Mouse (Mus musculus): ENCODE results near the gene Ica1.

The Ica1 gene

GRCm38 (mm10) chr6:8742449-8742848 is 35.8 kb downstream of the Ica1 start:
- peak; percentile 43 for DNase-seq (ENCODE audit: extremely low spot score)

- no peak for DNase-seq (ENCODE audit: extremely low spot score)
These were observed 36.6 kb downstream of the Ica1 start for GRCm38 (mm10) chr6:8741659-8742058.

DNA sequence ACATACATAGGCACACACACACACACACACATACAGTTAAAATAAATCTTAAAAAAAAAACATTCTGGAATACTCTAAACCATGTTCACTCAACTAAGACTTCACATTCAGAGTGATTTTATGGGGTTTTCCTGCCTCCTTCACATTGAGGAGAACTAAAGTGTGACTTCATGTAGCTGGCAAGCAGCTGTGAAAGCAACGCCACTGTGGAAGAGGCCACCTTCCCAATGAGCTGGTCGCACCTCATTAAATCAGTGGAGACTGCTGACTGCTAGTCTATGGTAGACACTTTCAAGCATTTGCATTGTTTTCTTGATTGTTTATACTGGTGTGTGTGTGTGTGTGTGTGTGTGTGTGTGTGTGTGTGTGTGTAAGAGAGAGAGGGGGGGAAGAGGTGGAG is 38.2 kb downstream of the Ica1 start:
- DNase-seq (ENCODE audit: extremely low spot score) = no peak

- DNase-seq (ENCODE audit: extremely low spot score) = no peak
These were observed 39.9 kb downstream of the Ica1 start for GRCm38 (mm10) chr6:8738396-8738795.

- no peak for DNase-seq (ENCODE audit: extremely low spot score)
These were observed 41.8 kb downstream of the Ica1 start for GRCm38 (mm10) chr6:8736493-8736820.

GRCm38 (mm10) chr6:8735657-8736492 is 42.4 kb downstream of the Ica1 start:
- peak; percentile 66 for DNase-seq (ENCODE audit: extremely low spot score)

DNA sequence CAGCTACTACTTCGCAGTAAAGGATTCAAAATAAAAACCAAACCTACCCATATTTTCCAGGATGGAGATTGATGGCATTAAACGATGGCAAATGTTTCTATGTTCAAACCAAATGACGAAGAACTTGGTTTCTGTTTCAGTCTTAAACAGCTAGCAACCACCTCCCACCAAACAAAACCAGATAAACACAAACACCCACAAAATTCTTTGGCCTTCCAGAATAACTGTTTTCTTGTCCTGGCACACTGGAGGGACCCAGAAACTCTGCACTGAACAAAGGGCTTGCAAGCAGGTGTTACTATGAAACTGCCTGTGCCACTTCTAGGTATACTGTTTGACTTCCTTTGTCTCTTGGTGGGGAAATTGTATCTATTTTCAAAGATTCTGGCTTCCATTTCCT is 43.2 kb downstream of the Ica1 start:
- no peak for DNase-seq (ENCODE audit: extremely low spot score)

DNA sequence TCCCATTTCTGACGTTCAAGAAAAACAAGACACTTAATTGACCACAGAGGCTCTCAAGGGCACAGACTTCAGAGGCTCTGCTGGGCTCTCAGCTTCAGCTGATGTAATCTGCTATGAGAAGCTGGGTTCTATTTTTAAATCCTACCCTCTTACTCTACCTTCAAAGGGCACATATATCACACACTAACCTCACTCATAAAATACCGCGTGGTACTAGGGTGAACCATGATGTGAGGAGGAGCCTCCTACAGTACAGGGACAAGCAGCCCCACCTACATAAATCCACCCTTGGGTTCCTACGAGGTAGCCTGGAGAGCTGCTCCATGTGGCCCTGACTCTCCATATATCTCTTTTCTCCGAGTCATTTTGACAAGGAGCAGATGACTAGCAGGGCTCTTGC is 45.8 kb downstream of the Ica1 start:
- no peak for DNase-seq (ENCODE audit: extremely low spot score)

GRCm38 (mm10) chr6:8731656-8732191 is 46.6 kb downstream of the Ica1 start:
- peak; percentile 33 for DNase-seq (ENCODE audit: extremely low spot score)

DNA sequence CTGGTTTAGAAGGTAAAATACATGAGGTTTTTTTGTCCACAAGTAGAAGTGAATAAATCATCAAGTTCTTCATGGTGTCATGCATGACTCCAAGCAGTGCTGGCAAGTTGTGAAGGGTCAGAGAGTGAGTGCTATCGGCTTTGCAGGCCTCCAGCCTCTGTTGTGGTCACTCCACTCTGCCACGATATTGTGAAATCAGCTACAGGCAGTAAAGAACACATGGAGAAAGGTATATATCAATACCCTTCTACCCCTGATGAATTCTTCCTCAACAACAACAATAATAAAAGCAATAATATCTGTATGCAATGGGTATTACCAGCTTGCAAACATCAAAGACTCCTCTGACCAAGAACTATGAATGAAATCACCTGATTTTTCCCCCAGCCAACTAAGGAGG is 47.9 kb downstream of the Ica1 start:
- DNase-seq (ENCODE audit: extremely low spot score) = no peak

DNA sequence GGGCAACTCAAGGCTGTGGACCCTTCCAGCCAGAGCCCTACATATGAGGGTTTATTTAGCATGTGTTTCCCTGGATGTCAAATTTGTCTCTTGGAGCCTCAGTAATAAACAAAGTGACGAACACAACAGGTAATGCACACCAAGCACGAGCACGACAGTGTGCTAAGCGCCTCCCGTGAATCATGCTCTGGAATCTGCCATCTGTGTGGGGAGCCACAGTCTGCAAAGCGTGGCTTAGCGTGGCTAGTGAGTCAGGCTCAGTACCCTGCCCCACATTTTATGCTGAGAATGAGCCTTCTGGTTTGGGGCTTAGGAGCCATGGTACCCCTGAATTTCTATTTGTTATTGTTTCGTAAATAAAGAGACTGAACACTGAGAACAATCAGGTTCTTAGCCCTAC is 50.5 kb downstream of the Ica1 start:
- no peak for DNase-seq (ENCODE audit: extremely low spot score)

GRCm38 (mm10) chr6:8725610-8726009 is 52.7 kb downstream of the Ica1 start:
- no peak for DNase-seq (ENCODE audit: extremely low spot score)

DNA sequence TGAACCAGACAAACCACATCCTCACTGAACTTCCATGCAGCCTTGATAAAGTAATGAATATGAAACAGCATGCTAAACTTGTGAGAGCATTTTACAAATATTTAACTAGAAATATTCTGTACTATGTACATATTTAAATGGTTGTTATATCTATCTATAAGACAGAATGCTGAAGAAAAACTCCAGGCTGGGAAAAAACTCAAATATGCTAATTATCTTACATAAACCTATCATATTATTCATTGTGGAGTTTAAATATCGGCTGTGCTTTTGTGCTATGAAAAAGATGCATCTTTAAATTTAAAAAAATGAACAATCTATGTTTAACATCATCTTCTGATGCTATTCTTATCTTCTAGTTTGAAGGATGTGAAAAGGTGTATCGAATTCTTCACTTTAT is 58.6 kb downstream of the Ica1 start:
- no peak for DNase-seq (ENCODE audit: extremely low spot score)

GRCm38 (mm10) chr6:8717967-8718366 is 60.3 kb downstream of the Ica1 start:
- DNase-seq (ENCODE audit: extremely low spot score) = no peak

- no peak for DNase-seq (ENCODE audit: extremely low spot score)
These were observed 61.7 kb downstream of the Ica1 start for GRCm38 (mm10) chr6:8716539-8716938.

DNA sequence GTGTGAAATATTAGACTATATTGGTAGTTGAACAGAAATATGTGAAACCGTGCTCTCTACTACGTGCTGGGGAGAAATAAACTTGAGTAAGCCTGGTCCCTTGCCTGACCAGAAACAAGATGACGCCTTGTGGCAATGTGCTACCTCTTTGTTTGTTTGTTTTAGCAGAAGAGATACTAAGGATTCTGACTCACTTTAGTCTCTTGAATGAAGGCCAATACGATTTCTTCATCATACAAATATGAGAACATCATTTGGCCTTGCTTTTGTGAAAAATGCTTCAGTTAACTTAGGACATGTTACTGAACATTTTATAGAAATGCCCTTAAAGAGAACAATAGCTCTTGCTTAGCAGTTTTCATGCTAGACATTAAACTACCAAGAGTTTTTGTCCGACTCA is 67.0 kb downstream of the Ica1 start:
- no peak for DNase-seq (ENCODE audit: extremely low spot score)

DNA sequence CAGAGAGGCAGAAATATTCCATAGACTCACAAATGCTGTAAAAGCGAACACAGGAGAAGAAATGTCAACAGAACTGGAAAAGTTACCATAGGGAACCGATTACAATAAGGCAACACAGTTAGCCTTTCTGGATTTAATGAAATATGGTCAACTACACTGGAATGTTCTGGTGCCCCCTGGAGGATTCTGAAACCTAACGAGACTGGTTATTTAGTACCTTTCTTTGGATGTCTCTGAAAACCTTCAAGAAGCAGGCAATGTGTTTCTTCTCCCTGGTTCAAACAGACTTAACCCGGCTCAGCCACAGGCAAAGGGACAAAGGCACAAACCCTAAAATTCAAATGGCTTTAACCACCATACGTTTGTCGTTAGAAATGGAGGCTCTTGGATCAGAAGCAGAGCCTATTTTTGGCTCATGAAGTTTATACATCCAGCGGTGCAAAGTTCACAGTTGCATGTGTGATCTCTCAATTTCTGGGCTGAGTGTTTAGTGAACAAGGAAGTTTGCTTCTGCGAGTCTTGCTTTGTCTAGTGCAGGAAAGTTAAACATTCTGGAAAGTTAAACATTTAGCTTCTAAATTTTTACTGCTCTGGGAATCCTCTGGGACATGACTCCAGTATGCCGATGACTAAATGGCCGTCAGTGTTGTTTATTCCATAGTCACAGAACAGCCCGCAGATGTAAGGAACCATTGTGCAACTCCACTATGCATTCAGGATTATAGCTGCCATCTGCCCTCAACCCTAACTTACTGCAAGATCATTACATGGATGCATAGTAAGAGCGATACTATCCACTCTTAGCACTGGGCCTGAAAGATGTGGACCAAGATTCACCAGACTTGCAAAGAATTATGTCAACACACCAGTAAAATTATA is 83.4 kb downstream of the Ica1 start:
- DNase-seq (ENCODE audit: extremely low spot score) = peak; percentile 14

- DNase-seq (ENCODE audit: extremely low spot score) = peak; percentile 24
These were observed 84.2 kb downstream of the Ica1 start for GRCm38 (mm10) chr6:8693926-8694635.

GRCm38 (mm10) chr6:8693141-8693881 is 85.0 kb downstream of the Ica1 start:
- DNase-seq (ENCODE audit: extremely low spot score) = peak; percentile 14

GRCm38 (mm10) chr6:8691199-8691975 is 86.9 kb downstream of the Ica1 start:
- no peak for DNase-seq (ENCODE audit: extremely low spot score)

DNA sequence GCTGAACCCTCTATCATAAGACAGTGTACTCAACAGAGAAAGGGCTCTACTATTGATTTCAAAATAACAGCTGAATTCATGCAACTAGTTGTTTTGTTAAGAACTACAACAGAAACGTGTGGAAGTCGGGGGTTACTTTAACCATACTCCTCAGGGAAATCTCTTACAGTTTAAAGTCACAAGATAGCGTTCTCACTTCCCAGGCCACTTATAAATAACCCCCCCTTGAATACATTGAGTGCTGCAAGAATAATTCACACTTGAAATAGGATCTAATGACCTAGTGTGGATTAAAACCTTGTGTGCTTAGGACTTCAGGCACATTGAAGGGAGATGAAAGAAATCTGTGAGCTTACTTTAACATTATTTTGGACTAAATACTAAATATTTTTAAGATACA is 87.8 kb downstream of the Ica1 start:
- no peak for DNase-seq (ENCODE audit: extremely low spot score)

Data from embryo, embryonic 9.5 days (tissue).